Mouse (Mus musculus) forebrain, embryonic 16.5 days (tissue): ENCODE results near the gene Klf12. TPM values are rescaled to one million over a fixed set of nuclear protein-coding genes. Genes with fewer than 3 reads are reported as not detected.

Source experiments
- ATAC-seq: fragments of 200-750 bp; cut with Nextera tagmentation; 2 replicates; pipeline ENCODE4 v1.8.0; 2017; ENCODE audit warnings: mild to moderate bottlenecking, moderate library complexity
- H3K27ac ChIP-seq: fragments of 300-500 bp; sonication (generic); 2 replicates; pipeline ENCODE4 v1.5.1; 2014; ENCODE audit warnings: low read length, control low read depth
- H3K27me3 ChIP-seq: fragments of 300-500 bp; sonication (generic); replicated peaks from 2 replicates; pipeline ENCODE4 v1.6.1; 2014; ENCODE audit warnings: low read length; ENCODE audit not compliant: control insufficient read depth, insufficient read depth
- H3K36me3 ChIP-seq: fragments of 300-500 bp; sonication (generic); 2 replicates; pipeline ENCODE4 v1.6.1; 2014; ENCODE audit not compliant: control insufficient read depth, insufficient read depth
- H3K4me1 ChIP-seq: fragments of 300-500 bp; sonication (generic); replicated peaks from 2 replicates; pipeline ENCODE4 v1.6.1; 2014; ENCODE audit warnings: low read length; ENCODE audit not compliant: control insufficient read depth, insufficient read depth
- H3K4me2 ChIP-seq: fragments of 300-500 bp; sonication (generic); 2 replicates; pipeline ENCODE4 v1.6.1; 2014; ENCODE audit warnings: mild to moderate bottlenecking, low read length, control low read depth
- H3K4me3 ChIP-seq: fragments of 300-500 bp; sonication (generic); replicated peaks from 2 replicates; pipeline ENCODE4 v1.5.1; 2014; ENCODE audit warnings: mild to moderate bottlenecking, low read length, control low read depth
- H3K9ac ChIP-seq: fragments of 300-500 bp; sonication (generic); replicated peaks from 2 replicates; pipeline ENCODE4 v1.6.1; 2014; ENCODE audit warnings: low read depth, low read length, control low read depth
- H3K9me3 ChIP-seq: fragments of 300-500 bp; sonication (generic); 2 replicates; pipeline ENCODE4 v1.6.1; 2016; ENCODE audit warnings: low read length; ENCODE audit not compliant: control insufficient read depth
- WGBS: fragments of 180-500 bp; shearing (Covaris S2); extraction: QIAGEN DNeasy Blood & Tissue Kit; methylation state at CpG from one replicate; pipeline ENCODE4 v1.1.7; 2014; 5-methylcytosine and 5-hydroxymethylcytosine counted together
- polyA plus RNA-seq: library from polyadenylated mRNA; unstranded; fragments of >200 nt; fragmentation: Nextera tagmentation; extraction: Ambion mirVana; gene quantifications from 2 replicates; pipeline ENCODE4 v1.2.1, GENCODE M21; 2015

Klf12 gene
- polyA plus RNA-seq, 1 experiment from 2014 or later, result 48.4 TPM

GRCm38 (mm10) chr14:100095730-100096129 is 188.7 kb downstream of the Klf12 start:
- 0 out of 2 replicates have a peak, but pooled peaks cover 3% of the 10 kb centered on the region for H3K4me1 ChIP-seq
- no peak overlapping the region for H3K4me3 ChIP-seq
- H3K4me2 ChIP-seq, result no peak overlapping the region
- no peak overlapping the region for H3K27ac ChIP-seq
- no peak overlapping the region for H3K9ac ChIP-seq
- H3K36me3 ChIP-seq, result no peaks in the 10 kb centered on the region
- no peak for ATAC-seq
- H3K27me3 ChIP-seq, result no peaks in the 10 kb centered on the region
- no peaks in the 10 kb centered on the region for H3K9me3 ChIP-seq
- 82% methylated on average over 3 of the region's 3 CpGs for WGBS

- H3K27me3 ChIP-seq, result no peaks in the 10 kb centered on the region
- H3K27ac ChIP-seq, result no peak overlapping the region
- 92% methylated on average over 1 of the region's 1 CpGs for WGBS
- H3K4me3 ChIP-seq, result no peak overlapping the region
- no peak for ATAC-seq
- no peak overlapping the region for H3K4me2 ChIP-seq
- H3K9ac ChIP-seq, result no peak overlapping the region
- 0 out of 2 replicates have a peak, but pooled peaks cover 3% of the 10 kb centered on the region for H3K4me1 ChIP-seq
- H3K9me3 ChIP-seq, result no peaks in the 10 kb centered on the region
- no peaks in the 10 kb centered on the region for H3K36me3 ChIP-seq
Observed at GRCm38 (mm10) chr14:100090517-100090916, 194.0 kb downstream of the Klf12 start.

GRCm38 (mm10) chr14:100079620-100080019 is 204.9 kb downstream of the Klf12 start:
- Histone ChIP-seq H3K27ac (no peak overlapping the region), H3K36me3 (no peaks in the 10 kb centered on the region), H3K4me3 (no peak overlapping the region), H3K9me3 (no peaks in the 10 kb centered on the region), H3K27me3 (no peaks in the 10 kb centered on the region), H3K4me2 (no peak overlapping the region), H3K4me1 (no peaks in the 10 kb centered on the region), H3K9ac (no peak overlapping the region)
- 78% methylated on average over 4 of the region's 4 CpGs for WGBS
- no peak for ATAC-seq

GRCm38 (mm10) chr14:100072431-100073195 is 211.9 kb downstream of the Klf12 start:
- 86% methylated on average over 12 of the region's 12 CpGs for WGBS
- H3K27ac ChIP-seq, result no peak overlapping the region
- no peak for ATAC-seq

GRCm38 (mm10) chr14:100069543-100070090 is 214.9 kb downstream of the Klf12 start:
- ATAC-seq, result no peak
- Histone ChIP-seq H3K9ac (no peak overlapping the region), H3K9me3 (no peaks in the 10 kb centered on the region), H3K4me2 (no peak overlapping the region), H3K27me3 (no peaks in the 10 kb centered on the region), H3K27ac (no peak overlapping the region), H3K4me3 (no peak overlapping the region), H3K36me3 (no peaks in the 10 kb centered on the region), H3K4me1 (no peaks in the 10 kb centered on the region)
- 18% methylated on average over 2 of the region's 2 CpGs for WGBS

More at GRCm38 (mm10) chr14:100072431-100073195, 211.9 kb downstream of the Klf12 start:
- Histone ChIP-seq H3K9ac (no peak overlapping the region), H3K9me3 (no peaks in the 10 kb centered on the region), H3K36me3 (no peaks in the 10 kb centered on the region), H3K27me3 (no peaks in the 10 kb centered on the region), H3K4me1 (no peaks in the 10 kb centered on the region), H3K4me3 (no peak overlapping the region), H3K4me2 (no peak overlapping the region)

GRCm38 (mm10) chr14:100068715-100069114 is 215.8 kb downstream of the Klf12 start:
- no peaks in the 10 kb centered on the region for H3K36me3 ChIP-seq
- 23% methylated on average over 5 of the region's 5 CpGs for WGBS
- no peaks in the 10 kb centered on the region for H3K27me3 ChIP-seq
- H3K9me3 ChIP-seq, result no peaks in the 10 kb centered on the region
- no peak overlapping the region for H3K9ac ChIP-seq
- ATAC-seq, result no peak
- no peak overlapping the region for H3K27ac ChIP-seq
- no peaks in the 10 kb centered on the region for H3K4me1 ChIP-seq
- no peak overlapping the region for H3K4me3 ChIP-seq
- no peak overlapping the region for H3K4me2 ChIP-seq

GRCm38 (mm10) chr14:100062516-100062915 is 222.0 kb downstream of the Klf12 start:
- H3K4me3 ChIP-seq, result no peak overlapping the region

GRCm38 (mm10) chr14:100054150-100054549 is 230.3 kb downstream of the Klf12 start:
- Histone ChIP-seq H3K4me2 (no peak overlapping the region), H3K9ac (no peak overlapping the region), H3K27me3 (no peaks in the 10 kb centered on the region), H3K27ac (no peak overlapping the region), H3K4me1 (no peaks in the 10 kb centered on the region), H3K36me3 (peaks cover 4% of the 10 kb centered on the region; the same call in 1 of the 2 replicates), H3K9me3 (no peaks in the 10 kb centered on the region), H3K4me3 (no peak overlapping the region)
- no peak for ATAC-seq
- 79% methylated on average over 2 of the region's 2 CpGs for WGBS

More at GRCm38 (mm10) chr14:100062516-100062915, 222.0 kb downstream of the Klf12 start:
- H3K9ac ChIP-seq, result no peak overlapping the region
- no peaks in the 10 kb centered on the region for H3K27me3 ChIP-seq
- ATAC-seq, result no peak
- H3K27ac ChIP-seq, result no peak overlapping the region
- no peaks in the 10 kb centered on the region for H3K36me3 ChIP-seq
- H3K9me3 ChIP-seq, result no peaks in the 10 kb centered on the region
- WGBS, result 96% methylated on average over 1 of the region's 1 CpGs
- no peak overlapping the region for H3K4me2 ChIP-seq
- no peaks in the 10 kb centered on the region for H3K4me1 ChIP-seq

GRCm38 (mm10) chr14:100053456-100053855 is 231.0 kb downstream of the Klf12 start:
- no peaks in the 10 kb centered on the region for H3K4me1 ChIP-seq
- H3K27ac ChIP-seq, result no peak overlapping the region
- H3K9me3 ChIP-seq, result no peaks in the 10 kb centered on the region
- H3K27me3 ChIP-seq, result no peaks in the 10 kb centered on the region
- ATAC-seq, result no peak
- H3K4me2 ChIP-seq, result no peak overlapping the region
- no peak overlapping the region for H3K9ac ChIP-seq
- H3K36me3 ChIP-seq, result peaks cover 4% of the 10 kb centered on the region; the same call in 1 of the 2 replicates
- no peak overlapping the region for H3K4me3 ChIP-seq
- WGBS, result 80% methylated on average over 4 of the region's 4 CpGs
